Mouse (Mus musculus): ENCODE data around the gene Kmt2d.

Kmt2d gene

DNA sequence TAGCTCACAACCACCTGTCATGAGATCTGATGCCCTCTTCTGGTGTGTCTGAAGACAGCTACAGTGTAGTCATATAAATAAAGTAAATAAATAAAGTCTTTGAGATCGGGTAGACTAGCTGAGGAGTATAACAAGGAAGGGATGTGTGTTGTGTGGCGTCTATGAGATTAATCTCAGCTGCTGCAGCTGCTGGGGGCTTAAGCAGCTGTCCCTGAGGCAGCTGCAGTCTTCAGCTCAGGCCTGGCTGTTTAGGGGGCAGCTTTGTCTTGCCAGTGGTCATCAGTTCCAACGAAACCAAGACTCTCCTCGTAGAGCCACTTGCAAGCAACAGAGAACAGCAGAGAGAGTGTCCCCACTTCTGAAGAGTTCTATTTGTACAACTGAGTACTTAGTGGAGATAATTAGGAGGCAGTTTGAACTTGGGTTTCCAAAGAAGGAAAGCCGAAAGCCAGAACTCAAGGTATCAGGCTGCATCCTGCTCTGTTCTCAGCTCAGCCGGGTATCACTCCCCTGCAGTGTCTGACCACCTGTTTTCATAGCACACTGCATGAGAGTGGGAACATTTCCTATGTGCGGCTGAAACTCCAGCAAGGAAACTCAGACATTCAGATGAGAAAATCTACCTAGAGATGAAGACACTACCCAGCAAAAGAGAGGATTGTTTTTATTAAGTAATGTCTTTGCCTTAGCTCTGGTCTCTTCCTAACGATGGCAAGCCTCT lies 15.8 kb upstream of the Kmt2d start:
- DNase-seq, result no peak

DNA sequence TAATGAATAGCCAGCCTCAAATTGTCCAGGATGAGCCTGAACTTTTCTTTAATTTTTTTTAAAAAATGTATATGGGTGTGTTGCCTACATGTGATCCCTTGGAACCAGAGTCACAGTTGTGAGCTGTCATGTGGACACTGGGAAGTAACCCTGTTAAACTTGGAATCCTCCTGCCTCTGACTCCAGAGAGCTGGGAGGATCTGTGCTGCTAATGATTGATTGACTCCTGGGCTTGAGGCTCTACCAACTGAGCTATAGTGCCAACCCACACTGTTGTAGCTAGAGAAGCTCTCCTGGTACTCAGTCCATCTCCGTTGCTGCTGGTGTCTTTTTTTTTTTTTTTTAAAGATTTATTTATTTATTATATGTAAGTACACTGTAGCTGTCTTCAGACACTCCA lies 13.1 kb upstream of the Kmt2d start:
- no peak for DNase-seq

DNA sequence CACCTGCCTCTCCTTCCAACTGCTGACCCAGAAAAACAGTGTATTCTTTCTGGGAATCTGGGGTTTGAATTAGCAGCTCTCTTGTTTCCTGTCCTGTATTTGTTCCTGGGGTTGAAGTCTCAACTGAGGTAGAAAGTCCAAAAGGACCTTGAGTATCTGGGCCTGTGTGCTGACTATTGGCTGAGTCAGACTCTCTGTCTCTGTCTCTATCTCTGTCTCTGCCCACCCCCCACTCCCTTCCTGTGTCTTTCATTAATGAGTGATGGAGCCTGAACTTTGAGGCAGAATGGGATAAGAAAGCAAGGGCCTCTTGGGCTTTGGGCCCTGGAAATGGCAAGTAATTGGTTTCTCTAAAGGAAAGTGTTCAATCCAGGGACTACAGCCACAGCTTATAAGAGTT lies 12.7 kb upstream of the Kmt2d start:
- no peak for DNase-seq

DNA sequence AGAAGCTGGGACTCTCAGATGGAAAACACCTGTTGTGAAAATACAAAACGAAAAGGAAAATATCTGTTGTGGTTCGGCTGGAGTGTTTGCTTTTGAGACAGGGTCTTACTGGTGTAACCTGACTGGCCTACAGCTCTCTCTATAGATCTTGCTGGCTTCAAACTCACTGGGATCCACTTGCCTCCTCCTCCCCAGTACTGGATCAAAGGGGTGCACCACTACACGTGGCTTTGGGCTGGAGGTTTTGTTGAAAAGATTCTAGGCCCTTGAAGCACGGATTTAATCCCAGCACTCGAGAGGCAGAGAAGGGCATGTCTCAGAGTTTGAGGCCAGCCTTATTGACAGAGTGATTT lies 10.6 kb upstream of the Kmt2d start:
- DNase-seq, result no peak

DNA sequence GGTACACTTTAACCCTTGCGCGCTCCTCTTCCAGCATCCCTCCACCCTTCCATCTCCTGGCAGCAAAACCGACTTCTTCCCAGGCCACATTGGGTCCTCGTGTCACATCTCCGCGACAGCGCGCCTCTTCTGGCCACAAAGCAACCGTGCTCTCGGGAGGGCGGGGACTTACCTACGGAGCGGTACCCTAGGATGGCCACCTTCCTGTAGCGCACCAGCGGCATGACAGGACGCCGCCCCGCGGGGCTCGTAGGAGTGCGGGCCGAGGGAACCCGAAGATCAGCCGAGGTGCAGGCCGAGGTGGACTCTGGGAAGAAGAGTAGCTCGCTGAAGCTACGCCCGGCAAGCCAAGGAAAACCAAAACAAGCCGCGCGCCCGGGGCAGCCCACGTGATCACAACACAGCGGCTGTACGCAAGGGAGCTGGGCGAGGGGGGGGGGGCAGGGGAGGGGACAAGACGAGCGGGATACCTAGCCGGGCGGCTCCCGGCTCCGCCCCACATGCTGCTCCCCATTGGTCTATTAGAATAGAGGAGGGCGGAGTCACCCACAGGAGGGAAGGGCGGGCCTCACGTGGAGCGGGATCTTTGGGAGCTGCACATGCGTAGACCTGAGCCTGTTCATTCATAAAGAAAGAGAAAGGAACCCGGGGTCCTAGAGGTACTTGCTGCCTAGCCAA lies 10.1 kb upstream of the Kmt2d start:
- peak; percentile 96 for DNase-seq

DNA sequence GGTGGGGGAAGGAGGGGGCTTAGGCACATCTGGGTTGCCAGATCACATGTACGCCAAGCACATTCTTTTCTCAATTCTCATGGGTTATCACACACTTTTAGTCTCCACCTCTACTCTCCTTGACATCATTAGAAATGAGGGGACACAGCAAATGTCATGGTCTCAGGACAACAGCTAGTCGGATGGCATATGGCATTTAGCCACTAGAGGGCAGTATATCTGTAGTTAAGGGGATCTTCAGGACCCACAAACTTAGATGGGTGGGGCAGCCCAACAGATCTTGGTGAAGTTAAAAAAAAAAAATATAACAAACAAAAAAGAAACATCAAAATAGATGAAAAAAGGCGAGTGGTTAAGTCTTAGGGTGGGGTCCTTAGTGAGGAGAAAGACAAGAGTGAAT lies 6.3 kb upstream of the Kmt2d start:
- peak; percentile 58 for DNase-seq

DNA sequence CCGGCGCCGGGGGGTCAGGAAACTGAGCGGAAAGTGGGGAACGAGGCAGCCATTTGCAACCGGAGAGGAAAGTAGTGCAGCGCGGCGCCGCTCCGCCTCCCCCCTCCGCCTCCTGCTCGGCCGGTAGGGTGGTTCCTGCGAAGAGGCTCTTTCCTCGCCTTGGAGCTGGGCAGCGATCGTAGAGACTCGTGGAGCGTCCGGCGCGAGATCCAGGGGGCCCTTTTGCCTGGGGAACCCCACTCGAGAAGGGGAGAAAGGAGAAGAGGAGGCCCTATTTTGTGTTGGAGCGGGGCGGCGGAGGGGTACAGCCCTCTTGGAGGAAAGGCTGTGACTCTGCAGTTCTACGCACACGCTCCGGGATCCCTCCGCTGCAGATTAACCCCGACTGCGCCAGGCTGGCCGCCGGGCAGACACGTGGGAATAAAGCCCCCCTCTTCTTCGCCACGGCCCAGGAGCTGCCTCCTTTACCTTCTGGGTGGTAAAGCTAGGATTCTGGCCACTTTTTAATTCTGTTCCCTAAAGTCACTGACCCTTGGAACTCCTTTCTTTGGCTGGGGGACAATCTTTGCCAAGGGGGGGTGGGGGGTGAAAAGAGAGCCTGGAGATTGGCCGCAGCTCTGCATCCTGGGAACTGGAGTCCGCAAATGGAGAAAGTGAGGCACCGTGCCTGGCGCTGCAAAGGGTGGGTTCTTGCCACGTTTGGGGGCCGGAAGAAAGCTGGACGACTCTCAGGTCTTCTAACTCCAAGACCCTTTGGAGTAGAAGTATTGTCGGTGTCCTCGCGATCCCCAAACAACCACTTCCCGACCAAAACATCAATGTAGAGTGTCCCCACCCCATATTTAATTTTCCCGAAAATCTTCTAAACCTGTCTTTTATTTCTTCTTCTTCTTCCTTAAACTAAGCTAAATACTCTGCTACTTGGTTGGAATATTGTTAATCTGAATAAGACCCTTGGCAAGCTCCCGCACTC lies 1.2 kb upstream of the Kmt2d start:
- DNase-seq, result peak; percentile 93

DNA sequence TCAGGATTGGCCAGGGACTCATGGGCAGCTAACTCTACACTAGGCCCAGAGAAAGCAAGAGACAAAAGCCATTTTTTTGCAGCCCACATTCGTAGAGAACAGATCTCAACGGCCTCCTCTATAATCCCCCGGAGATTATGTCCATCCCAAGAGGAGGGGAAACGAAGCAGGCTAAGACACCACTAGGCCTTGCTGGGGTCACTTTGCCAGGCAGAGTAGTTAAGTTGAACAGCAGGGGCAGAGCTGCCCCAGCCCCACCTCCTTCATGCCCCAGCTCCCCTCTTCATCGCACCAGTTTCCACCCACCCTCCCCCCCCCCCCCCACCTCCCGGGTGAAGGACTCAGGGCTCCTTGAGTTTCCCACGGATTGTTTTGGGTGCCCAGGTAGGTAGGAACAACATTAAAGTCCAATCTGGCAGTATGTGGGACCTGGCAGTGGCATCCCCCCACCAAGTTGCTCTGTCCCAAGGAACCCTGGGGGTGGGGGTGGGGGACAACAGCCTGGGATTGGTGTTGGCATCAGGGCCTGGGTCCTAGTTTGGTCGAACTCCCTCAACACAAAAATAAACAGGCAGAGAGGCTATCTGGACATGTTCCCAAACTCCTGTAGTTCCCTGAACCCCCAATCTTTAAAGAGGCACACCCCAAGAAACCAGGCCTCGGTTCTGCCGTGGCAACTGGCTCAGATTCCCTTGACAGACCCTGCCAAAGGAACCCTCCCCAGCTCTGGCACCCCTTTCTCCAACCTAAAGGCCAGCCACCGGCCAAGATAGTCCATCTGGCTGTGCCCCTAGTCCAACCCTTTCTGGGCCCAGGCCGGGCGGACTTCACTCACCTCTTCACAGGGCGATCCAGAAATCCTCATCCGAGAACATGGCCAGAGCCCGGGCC lies 580 bp downstream of the Kmt2d start:
- no peak for DNase-seq

DNA sequence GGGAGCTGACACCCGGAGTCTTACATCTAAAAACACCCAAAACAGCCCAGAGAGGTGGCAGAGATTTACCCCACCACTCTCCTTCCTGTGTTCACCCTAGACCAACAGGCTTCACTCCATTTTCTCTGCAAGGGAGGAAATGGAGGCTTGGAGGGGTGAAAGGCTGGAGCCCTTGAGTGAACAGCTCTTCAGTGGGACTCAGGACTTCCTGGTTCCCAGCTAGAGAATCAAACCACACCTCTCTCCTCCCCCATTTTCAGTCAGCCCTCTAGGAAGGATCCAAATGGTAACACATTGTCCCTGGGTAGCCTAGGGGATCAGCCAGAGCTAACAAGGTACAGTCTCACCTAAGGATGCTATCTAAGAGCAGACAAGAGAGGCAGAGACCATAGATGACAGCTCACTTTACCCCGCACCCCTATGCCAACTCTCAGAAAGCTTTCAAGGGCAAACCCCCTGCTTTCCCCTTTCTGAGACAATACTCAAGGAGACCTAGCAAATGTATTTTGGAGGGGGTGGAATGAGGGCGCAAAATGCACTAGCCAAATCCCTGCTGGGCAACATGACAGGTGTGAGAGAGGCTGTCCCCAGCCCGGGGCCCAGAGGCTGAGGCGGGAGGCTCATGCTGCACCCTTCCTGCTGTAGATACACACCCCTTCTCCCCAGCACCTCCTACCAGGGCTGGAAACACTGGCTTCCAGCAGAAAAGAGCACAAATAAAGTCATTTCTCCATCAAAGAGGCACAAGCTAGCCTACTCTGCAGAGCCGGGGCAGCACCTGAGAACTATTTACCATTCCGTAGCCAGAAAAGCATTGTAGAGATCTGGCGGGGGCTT lies 1.4 kb downstream of the Kmt2d start:
- DNase-seq, result no peak

DNA sequence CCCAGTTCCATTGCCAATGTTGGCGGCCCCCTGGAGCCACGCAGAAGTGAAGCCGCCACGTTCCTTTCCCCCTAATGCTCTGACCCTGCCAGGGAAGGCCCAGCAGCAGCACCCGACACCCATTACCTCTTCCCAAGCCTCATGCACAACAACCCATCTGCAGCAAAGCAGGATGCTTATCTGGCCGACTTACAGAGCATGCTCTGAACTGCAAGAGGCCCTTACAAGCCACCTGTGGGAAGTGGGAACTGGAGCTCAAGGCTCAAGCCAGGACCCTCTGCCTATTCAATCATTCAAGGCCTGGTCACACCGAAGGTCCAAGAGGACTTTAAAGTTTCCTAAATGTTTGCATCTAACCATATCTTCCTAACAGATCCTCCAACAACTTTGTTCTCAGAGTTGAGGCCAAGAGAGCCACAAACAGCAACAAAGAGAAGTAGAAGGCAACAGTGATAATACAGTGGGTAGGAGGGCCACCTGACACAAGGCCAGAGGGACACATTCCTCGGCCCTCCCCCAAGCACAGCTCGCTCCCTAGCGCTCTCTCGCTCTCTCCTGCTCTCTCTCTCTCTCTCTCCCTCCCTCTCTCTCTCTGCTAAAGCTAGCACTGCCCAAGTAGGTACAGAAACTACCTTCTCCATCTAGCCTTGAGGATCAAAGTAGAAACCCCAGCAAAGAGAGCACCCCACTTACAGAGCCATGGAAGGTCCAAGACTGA lies 2.5 kb downstream of the Kmt2d start:
- no peak for DNase-seq

DNA sequence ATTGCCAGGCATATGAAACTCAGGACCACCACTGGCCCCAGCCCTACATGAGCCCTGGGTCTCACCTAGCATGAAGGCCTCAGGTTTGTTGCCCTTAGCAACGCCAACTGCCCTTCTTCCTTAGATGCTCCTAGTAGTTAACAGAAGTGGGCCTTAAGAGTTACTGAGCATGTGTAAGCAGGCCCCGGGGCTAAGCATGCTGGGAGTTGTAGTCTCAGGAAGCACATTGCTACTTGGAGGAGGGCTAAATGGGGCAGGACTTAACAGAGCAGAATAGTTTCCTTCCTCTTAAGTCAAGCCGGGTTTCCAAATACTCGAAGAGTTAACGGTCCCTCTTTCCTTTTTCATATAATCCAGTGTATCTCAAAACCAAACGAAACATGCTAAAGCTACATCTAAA lies 3.7 kb downstream of the Kmt2d start:
- peak; percentile 74 for DNase-seq

DNA sequence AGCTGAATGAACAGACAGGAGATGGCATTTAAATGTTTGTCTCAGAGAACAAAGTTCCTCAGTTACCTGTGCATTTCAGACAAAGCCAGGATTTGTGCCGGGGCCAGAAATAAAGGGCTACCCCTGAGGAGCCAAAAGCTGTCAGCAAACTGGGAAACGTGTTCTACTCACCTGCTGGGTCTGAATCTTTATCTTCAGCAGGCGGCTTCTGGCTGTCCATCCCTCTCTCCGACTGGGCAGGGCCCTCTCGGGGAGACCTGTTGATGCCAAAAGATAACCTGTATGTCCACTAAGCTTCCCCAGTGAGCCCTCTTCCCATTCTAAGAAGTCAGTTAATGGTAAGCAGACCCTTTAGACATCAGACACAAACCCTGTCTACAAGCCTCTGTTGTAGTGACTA lies 4.5 kb downstream of the Kmt2d start:
- DNase-seq, result no peak

DNA sequence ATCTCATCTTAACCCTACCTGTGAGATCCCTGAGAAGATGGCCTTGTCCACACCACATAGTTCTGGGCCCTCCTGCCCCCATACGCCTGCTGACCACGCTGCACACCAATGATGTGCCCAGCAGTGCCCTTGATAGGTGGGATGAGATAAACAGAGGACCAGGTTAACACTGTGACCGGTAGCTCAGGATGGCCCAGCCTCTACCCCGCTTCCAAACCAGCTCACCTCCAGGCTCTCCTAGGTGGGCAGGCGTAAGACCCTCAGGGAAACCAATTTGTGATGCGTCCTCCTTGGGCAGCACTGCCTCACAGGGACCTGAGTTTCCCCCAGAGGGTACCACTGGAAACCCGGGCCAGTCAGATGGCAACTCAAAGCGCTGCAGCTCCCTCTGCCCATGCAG lies 5.2 kb downstream of the Kmt2d start:
- no peak for DNase-seq

DNA sequence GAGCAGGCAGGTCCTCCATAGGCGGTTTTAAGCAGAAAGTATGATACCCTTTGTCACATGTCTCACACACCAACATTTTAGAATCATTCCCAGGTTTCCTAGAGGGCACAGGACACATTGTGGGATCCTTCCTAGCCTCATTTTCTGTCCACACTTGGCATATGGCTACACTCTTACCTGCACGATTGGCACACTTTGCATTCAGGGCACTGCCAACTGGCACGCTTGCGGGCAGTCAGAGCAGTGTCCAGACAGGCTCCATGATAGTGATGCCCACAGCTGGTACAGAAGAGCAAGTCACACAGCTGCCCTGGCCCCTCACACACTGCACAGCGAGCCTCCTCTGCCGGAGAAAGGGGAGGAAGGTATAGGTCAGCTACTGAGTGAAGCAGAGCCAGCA lies 6.1 kb downstream of the Kmt2d start:
- DNase-seq, result no peak

DNA sequence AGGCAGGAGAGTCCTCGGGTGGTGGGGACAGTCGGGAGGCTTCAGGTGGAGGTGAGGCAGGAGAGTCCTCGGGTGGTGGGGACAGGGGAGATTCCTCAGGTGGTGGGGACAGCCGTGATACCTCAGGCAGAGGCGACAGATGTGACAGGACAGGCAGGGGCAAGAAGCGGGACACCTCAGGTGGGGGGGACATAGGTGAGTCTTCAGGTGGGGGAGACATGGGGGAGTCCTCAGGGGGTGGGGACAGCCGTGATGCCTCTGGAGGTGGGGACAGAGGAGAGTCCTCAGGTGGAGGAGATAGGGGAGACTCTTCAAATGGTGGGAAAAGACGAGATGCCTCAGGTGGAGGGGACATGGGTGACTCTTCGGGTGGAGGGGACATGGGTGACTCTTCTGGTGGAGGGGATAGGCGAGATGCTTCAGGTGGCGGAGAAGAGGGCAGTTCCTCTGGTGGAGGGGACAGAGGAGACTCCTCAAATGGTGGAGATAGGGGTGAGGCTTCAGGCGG lies 7.5 kb downstream of the Kmt2d start:
- no peak for DNase-seq

DNA sequence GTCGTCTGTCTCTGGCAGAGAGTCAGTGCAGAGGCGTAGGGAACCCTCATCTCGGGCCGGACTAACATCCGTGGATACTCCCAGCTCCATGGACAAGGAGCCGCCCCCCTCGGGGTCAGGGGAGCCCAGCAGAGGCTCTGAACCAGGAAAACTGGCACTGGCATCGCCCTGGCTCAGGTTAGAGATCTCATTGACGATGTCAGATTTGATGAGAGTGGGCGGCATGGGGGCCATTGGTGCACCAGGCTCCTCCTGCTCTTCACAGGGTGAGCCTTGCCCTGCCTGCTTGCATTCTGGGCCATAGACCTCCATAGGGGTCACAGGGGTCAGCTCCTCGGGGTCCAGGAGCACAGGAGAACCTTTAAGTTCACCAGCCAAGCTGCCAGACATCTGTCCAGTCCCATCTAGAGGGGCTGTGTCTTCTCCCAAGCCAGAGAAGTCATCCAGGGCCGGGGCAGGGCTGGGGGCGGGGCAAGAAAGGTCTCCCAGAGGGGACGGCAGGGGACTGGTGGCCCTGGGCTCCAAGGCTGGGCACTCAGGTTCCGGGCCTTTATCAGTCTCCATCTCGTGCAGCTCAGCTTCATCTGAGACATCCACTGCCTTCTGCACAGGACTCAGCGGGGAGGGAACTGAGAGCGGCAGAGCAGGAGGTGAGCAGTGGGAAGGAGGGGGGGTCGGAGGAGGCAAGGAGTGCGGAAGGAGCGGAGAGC lies 9.1 kb downstream of the Kmt2d start:
- no peak for DNase-seq

DNA sequence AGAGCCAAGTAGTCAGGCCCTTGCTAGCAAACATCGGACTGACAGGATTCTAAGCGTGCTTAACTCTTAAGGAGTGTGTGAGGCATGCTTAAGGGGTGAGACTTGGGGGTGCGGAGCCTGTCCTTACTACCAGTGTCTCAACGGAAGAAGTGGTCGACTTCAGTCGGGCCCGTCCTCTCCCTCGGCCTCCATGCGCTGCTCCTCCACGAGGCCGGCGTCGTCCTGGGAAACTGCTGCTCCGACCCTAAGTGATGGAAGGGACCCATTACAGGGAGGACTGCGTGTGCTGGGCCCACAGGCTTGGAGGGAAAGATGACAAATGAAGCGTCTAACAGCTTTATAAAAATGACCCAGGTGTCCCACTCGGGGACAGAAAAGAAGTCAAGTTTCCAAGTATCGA lies 10.1 kb downstream of the Kmt2d start:
- DNase-seq, result no peak

DNA sequence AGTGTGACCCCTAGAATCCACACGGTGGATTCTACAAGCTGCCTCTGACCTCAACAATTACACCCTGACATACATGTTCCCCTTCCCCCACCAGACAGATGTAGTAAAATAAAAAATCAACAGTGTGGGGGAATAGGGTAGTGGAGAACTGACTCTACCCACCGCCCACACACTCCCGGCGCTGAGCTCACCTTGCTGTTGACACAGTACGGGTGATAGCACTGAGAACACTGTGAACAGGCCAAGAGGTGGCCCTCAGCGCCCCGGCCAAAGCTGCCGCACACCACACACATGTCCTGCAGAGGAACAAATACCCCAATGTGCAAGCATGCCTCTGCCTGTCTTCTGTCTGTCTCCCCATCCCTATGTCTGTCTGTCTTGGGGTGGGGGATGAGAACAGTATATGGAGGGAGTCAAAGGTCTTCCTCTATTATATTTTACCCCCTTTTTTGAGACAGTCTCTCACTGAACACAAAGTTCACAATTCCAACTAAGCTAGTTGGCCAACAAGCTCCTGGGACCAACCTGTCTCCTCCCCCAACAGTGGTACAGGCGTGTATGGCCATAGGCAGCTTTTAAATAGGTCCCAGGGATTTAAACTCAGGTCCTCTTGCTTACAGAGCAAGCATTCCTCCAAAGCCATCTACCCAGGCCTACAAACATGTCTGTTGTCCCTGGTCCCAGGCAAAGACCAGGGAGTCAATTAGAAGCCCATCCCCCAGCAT lies 11.5 kb downstream of the Kmt2d start:
- DNase-seq, result no peak

DNA sequence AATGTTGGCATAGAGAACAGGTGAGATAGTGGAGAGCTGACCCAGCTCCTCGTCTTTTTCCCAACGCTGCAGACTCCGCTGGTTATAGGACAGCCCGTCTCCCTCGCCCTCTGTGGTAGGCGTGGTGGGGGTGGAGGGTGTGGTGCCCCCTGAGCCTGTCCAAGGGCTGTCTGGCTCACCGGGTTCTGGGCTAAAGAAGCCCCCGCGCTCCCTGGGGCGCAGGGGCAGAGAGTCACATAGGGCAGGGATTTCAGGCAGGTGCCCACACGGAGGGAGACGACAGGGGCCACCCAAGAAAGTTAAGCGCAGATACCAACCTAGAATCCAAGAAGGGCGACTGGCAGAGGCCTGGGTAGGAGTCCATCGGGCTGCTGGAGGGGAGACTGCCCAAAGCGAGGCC lies 16.8 kb downstream of the Kmt2d start:
- no peak for DNase-seq
